Mouse (Mus musculus) c-Kit-negative CD71-positive TER-119-positive erythroid progenitor cells, embryonic 14.5 days (primary cell): ENCODE results near the gene Nup107.

Experiments
- DNase-seq: peaks from one replicate; pipeline ENCODE4 v3.0.0-alpha.2; 2013; ENCODE audit warnings: low read depth, low spot score

The Nup107 gene

GRCm38 (mm10) chr10:117801886-117802285 lies 9.4 kb upstream of the Nup107 start:
- DNase-seq: no peak

GRCm38 (mm10) chr10:117799806-117800205 lies 7.3 kb upstream of the Nup107 start:
- no peak for DNase-seq

GRCm38 (mm10) chr10:117798436-117799035 lies 6.0 kb upstream of the Nup107 start:
- no peak for DNase-seq

- no peak for DNase-seq
Observed at GRCm38 (mm10) chr10:117797684-117798083, 5.2 kb upstream of the Nup107 start.

GRCm38 (mm10) chr10:117797106-117797505 lies 4.6 kb upstream of the Nup107 start:
- no peak for DNase-seq

- DNase-seq: no peak
Observed at GRCm38 (mm10) chr10:117796181-117796580, 3.7 kb upstream of the Nup107 start.

GRCm38 (mm10) chr10:117795206-117795605 lies 2.7 kb upstream of the Nup107 start:
- DNase-seq: no peak

GRCm38 (mm10) chr10:117793436-117794030 lies 1.0 kb upstream of the Nup107 start:
- no peak for DNase-seq

- no peak for DNase-seq
Observed at GRCm38 (mm10) chr10:117791171-117791470, 1.4 kb downstream of the Nup107 start.

GRCm38 (mm10) chr10:117790421-117791170 lies 1.9 kb downstream of the Nup107 start:
- DNase-seq: no peak

- DNase-seq: no peak
Observed at GRCm38 (mm10) chr10:117790011-117790410, 2.5 kb downstream of the Nup107 start.

- DNase-seq: no peak
Observed at GRCm38 (mm10) chr10:117784646-117785045, 7.9 kb downstream of the Nup107 start.

GRCm38 (mm10) chr10:117783786-117784420 lies 8.6 kb downstream of the Nup107 start:
- DNase-seq: no peak

GRCm38 (mm10) chr10:117782491-117783260 lies 9.8 kb downstream of the Nup107 start:
- DNase-seq: no peak

- DNase-seq: no peak
Observed at GRCm38 (mm10) chr10:117782056-117782455, 10.4 kb downstream of the Nup107 start.

GRCm38 (mm10) chr10:117781021-117781725 lies 11.3 kb downstream of the Nup107 start:
- no peak for DNase-seq

- no peak for DNase-seq
Observed at GRCm38 (mm10) chr10:117780306-117780911, 12.1 kb downstream of the Nup107 start.

- no peak for DNase-seq
Observed at GRCm38 (mm10) chr10:117779581-117780305, 12.8 kb downstream of the Nup107 start.

GRCm38 (mm10) chr10:117778951-117779350 lies 13.6 kb downstream of the Nup107 start:
- no peak for DNase-seq

- DNase-seq: no peak
Observed at GRCm38 (mm10) chr10:117778328-117778910, 14.1 kb downstream of the Nup107 start.
